10 mouse cellular contexts compared by ENCODE assay signal in the genomic region with DNA sequence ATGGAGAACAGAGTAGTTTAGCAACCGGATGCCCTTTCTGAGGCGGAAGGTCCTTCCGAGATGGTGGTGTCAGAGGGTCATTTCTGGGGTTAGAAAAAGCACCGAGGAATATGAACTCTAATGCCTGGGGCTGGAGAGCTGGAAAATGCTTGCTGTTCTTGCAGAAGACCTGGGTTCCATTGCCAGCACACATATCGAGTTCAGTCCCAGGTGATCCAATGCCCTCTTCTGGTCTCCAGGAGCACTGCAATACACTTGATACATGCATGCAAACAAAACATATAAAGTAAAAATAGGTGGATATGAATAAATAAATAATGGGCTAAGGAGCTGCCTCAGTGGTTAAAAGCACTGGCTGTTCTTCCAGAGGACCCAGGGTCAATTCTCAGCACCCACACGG. TPM values are rescaled to one million over a fixed set of nuclear protein-coding genes. Genes with fewer than 3 reads are reported as not detected.
A peak's percentile ranks its signal among the peaks of the same experiment; 100 is the strongest.
DNase-seq lines count a peak whose midpoint lies in the region; ATAC-seq and TF ChIP-seq lines count a peak whose summit lies in the region.
"Had no signal": no experiment of that assay in that cellular context is flagged by ENCODE, and none has a peak within 500 bp of the region (broad histone marks: within the 10 kb centered on the region; RNA-seq: fewer than 3 reads in every experiment).

No protein-coding gene starts in this region.

- no peaks in the 10 kb centered on the region for H3K9me3 ChIP-seq in heart, embryonic 12.5 days (replicated peaks)
- H3K9me3 ChIP-seq: midbrain, embryonic 12.5 days had no signal

- H3K9ac ChIP-seq in heart, embryonic 12.5 days = no peak overlapping the region
- H3K9ac ChIP-seq: midbrain, embryonic 12.5 days had no signal

- no peak overlapping the region for H3K4me3 ChIP-seq in lung, adult 2 months (replicated peaks; ENCODE audit: extremely low read depth, low read depth, low read length)
- H3K4me3 ChIP-seq in heart, embryonic 12.5 days = no peak overlapping the region
- H3K4me3 ChIP-seq: midbrain, embryonic 12.5 days had no signal

- 0 out of 2 replicates have a peak, but pooled peaks have one; percentile 44 for ATAC-seq in erythroblast, adult 5-6 weeks (replicated peaks; ENCODE audit: low FRiP score, poor library complexity, severe bottlenecking)
- ATAC-seq in heart, embryonic 12.5 days (ENCODE audit: insufficient number of reproducible peaks, low FRiP score) = no peak
- ATAC-seq: forebrain, embryonic 16.5 days had no signal

- TF ChIP-seq CTCF in lung, adult 2 months (IDR thresholded peaks at IDR 0.05; ENCODE audit: insufficient read depth, low read length) = peak; percentile 63

- H3K27me3 ChIP-seq in heart, embryonic 12.5 days (replicated peaks) = no peaks in the 10 kb centered on the region
- H3K27me3 ChIP-seq: midbrain, embryonic 12.5 days had no signal

- H3K4me1 ChIP-seq in lung, adult 2 months (ENCODE audit: control insufficient read depth, insufficient read depth, low read length) = no peaks in the 10 kb centered on the region
- no peaks in the 10 kb centered on the region for H3K4me1 ChIP-seq in heart, embryonic 12.5 days (replicated peaks)
- H3K4me1 ChIP-seq: midbrain, embryonic 12.5 days had no signal

- H3K27ac ChIP-seq in heart, embryonic 12.5 days (ENCODE audit: poor library complexity, severe bottlenecking) = no peak overlapping the region
- H3K27ac ChIP-seq: midbrain, embryonic 12.5 days had no signal

- peak; percentile 38 to 49 for DNase-seq in cerebellum, postnatal 14 days
- DNase-seq in cerebellum, adult 9-11 months = no peak
- no peak for DNase-seq in lung, adult 2 months
- no peak for DNase-seq in lung, postnatal 10 days
- peak; percentile 22 for DNase-seq in skeletal muscle tissue, adult 2 months (ENCODE audit: low read depth, low spot score)
- DNase-seq in right cerebral cortex, postnatal 25 days = no peak

- no peak overlapping the region for H3K4me2 ChIP-seq in heart, embryonic 12.5 days
- H3K4me2 ChIP-seq: midbrain, embryonic 12.5 days had no signal

- no peak for TF ChIP-seq POLR2A in lung, adult 2 months (IDR thresholded peaks at IDR 0.05; ENCODE audit: borderline replicate concordance, extremely low read depth, low read depth, low read length)

- WGBS in lung, adult 2 months = 66% methylated on average over 6 of the region's 6 CpGs
- WGBS in heart, embryonic 12.5 days = 72% methylated on average over 6 of the region's 6 CpGs

- no peaks in the 10 kb centered on the region for H3K36me3 ChIP-seq in heart, embryonic 12.5 days
- H3K36me3 ChIP-seq: midbrain, embryonic 12.5 days had no signal

RNA-seq across cellular contexts. Expression of a gene that starts 22.4 kb away (rescaled TPM):
- 304 and 332 TPM in 2 replicates for polyA plus RNA-seq in lung, adult 2 months (2012; rRNA removed)
- total RNA-seq in erythroblast, adult 5-6 weeks (2015; ENCODE audit: low replicate concordance) = 54.0 and 58.3 TPM in 2 replicates
- 55.8 and 90.1 TPM in 2 replicates for total RNA-seq in erythroblast, adult 5-6 weeks (2017; ENCODE audit: low replicate concordance)
- 250 and 251 TPM in 2 replicates for polyA plus RNA-seq in heart, embryonic 12.5 days (2016; fragmentation: Nextera tagmentation; extraction: Ambion mirVana)

RNA-seq across cellular contexts. Expression of a gene that starts 38.1 kb away (rescaled TPM):
- 97.4 and 114 TPM in 2 replicates for polyA plus RNA-seq in lung, adult 2 months (2012; rRNA removed)
- 7.9 and 12.7 TPM in 2 replicates for total RNA-seq in erythroblast, adult 5-6 weeks (2015; ENCODE audit: low replicate concordance)
- 25.0 and 26.3 TPM in 2 replicates for total RNA-seq in erythroblast, adult 5-6 weeks (2017; ENCODE audit: low replicate concordance)
- polyA plus RNA-seq in heart, embryonic 12.5 days (2016; fragmentation: Nextera tagmentation; extraction: Ambion mirVana) = 125 and 127 TPM in 2 replicates

Comparison
In these comparisons a context has a peak if more than half of its experiments do, and no peak if none do; other contexts are left out.
1. DNase-seq: peak in cerebellum, postnatal 14 days (2 of 2) and skeletal muscle tissue, adult 2 months (single experiment); none in cerebellum, adult 9-11 months (single experiment), lung, adult 2 months (single experiment), lung, postnatal 10 days (single experiment) and right cerebral cortex, postnatal 25 days (single experiment).